Mouse (Mus musculus) ES-Bruce4 (cell line): ENCODE measurements at regions not wholly inside any gene's neighbourhood (a gene's known extent, or its start where the extent isn't known, plus 50 kb on each side); places are given as distances from the start of the nearest gene placed in this dataset.
"Not testable (repeated sequence)": the region's sequence is repeated elsewhere in the genome, so short reads cannot be mapped to it uniquely, and the experiment has no call there.

ENCODE experiments used
- H3K27ac ChIP-seq: 2 replicates; pipeline ENCODE4 v1.5.1; 2012; ENCODE audit warnings: low read length, inconsistent platforms; ENCODE audit not compliant: insufficient read depth
- H3K27me3 ChIP-seq: 2 replicates; pipeline ENCODE4 v1.6.1; 2012; ENCODE audit warnings: mild to moderate bottlenecking, low read length, inconsistent platforms; ENCODE audit not compliant: control insufficient read depth, poor library complexity, insufficient read depth, severe bottlenecking
- H3K36me3 ChIP-seq: 2 replicates; pipeline ENCODE4 v1.6.1; 2012; ENCODE audit warnings: inconsistent platforms, mild to moderate bottlenecking, low read length, moderate library complexity; ENCODE audit not compliant: control insufficient read depth, poor library complexity, insufficient read depth, severe bottlenecking
- H3K4me1 ChIP-seq: one replicate; pipeline ENCODE4 v1.8.1; 2011; ENCODE audit warnings: low read length; ENCODE audit not compliant: control insufficient read depth, insufficient read depth
- H3K4me3 ChIP-seq: 2 replicates; pipeline ENCODE4 v1.5.1; 2011; ENCODE audit warnings: low read depth, mild to moderate bottlenecking, low read length
- H3K9ac ChIP-seq: 2 replicates; pipeline ENCODE4 v1.6.1; 2012; ENCODE audit warnings: low read depth, mild to moderate bottlenecking, inconsistent platforms; ENCODE audit not compliant: poor library complexity, severe bottlenecking
- H3K9me3 ChIP-seq: replicated peaks from 2 replicates; pipeline ENCODE4 v1.6.1; 2012; ENCODE audit warnings: mild to moderate bottlenecking, low read length, inconsistent platforms; ENCODE audit not compliant: control insufficient read depth, poor library complexity, insufficient read depth, severe bottlenecking
- CTCF ChIP-seq: IDR thresholded peaks from one replicate; pipeline ENCODE4 v1.8.1; 2011; ENCODE audit warnings: low read depth, low read length
- EP300 ChIP-seq: IDR thresholded peaks from 2 replicates; pipeline ENCODE4 v1.6.1; 2011; ENCODE audit warnings: low read depth, low read length; ENCODE audit not compliant: insufficient read depth
- POLR2A ChIP-seq: IDR thresholded peaks from one replicate; pipeline ENCODE4 v1.8.1; 2011; ENCODE audit warnings: low read length; ENCODE audit not compliant: insufficient read depth

GRCm38 (mm10) chr17:4889577-4889976, 104.6 kb upstream of the Arid1b start:
- Histone ChIP-seq H3K27me3 (no peaks in the 10 kb centered on the region), H3K36me3 (no peaks in the 10 kb centered on the region), H3K4me3 (no peak overlapping the region), H3K27ac (no peak overlapping the region), H3K4me1 (no peaks in the 10 kb centered on the region), H3K9me3 (no peaks in the 10 kb centered on the region), H3K9ac (no peak overlapping the region)
- TF ChIP-seq EP300 (no peak), CTCF (no peak), POLR2A (no peak)

- Histone ChIP-seq H3K9ac (no peak overlapping the region), H3K4me3 (no peak overlapping the region), H3K36me3 (no peaks in the 10 kb centered on the region), H3K4me1 (no peaks in the 10 kb centered on the region), H3K27me3 (no peaks in the 10 kb centered on the region), H3K9me3 (no peaks in the 10 kb centered on the region), H3K27ac (no peak overlapping the region)
- TF ChIP-seq POLR2A (no peak), EP300 (no peak), CTCF (no peak)
Observed at GRCm38 (mm10) chr17:4890131-4890530, 104.0 kb upstream of the Arid1b start.

- TF ChIP-seq CTCF, result no peak
- TF ChIP-seq EP300, result no peak
- no peak for TF ChIP-seq POLR2A
- H3K9ac ChIP-seq, result no peak overlapping the region
- no peaks in the 10 kb centered on the region for H3K9me3 ChIP-seq
- no peak overlapping the region for H3K4me3 ChIP-seq
- H3K27ac ChIP-seq, result no peak overlapping the region
- H3K4me1 ChIP-seq, result no peaks in the 10 kb centered on the region
- H3K36me3 ChIP-seq, result no peaks in the 10 kb centered on the region
- H3K27me3 ChIP-seq, result no peaks in the 10 kb centered on the region
Observed at GRCm38 (mm10) chr17:4891576-4891975, 102.6 kb upstream of the Arid1b start.

GRCm38 (mm10) chr17:4894756-4895330, 99.3 kb upstream of the Arid1b start:
- not testable (repeated sequence) for H3K36me3 ChIP-seq, H3K27me3 ChIP-seq, H3K4me1 ChIP-seq, H3K9ac ChIP-seq, H3K4me3 ChIP-seq, H3K27ac ChIP-seq, H3K9me3 ChIP-seq

GRCm38 (mm10) chr17:4903129-4903528, 91.0 kb upstream of the Arid1b start:
- Histone ChIP-seq H3K4me1 (no peaks in the 10 kb centered on the region), H3K27ac (no peak overlapping the region), H3K9ac (no peak overlapping the region), H3K4me3 (no peak overlapping the region), H3K36me3 (no peaks in the 10 kb centered on the region), H3K9me3 (no peaks in the 10 kb centered on the region), H3K27me3 (no peaks in the 10 kb centered on the region)
- TF ChIP-seq POLR2A (no peak), CTCF (no peak)

- Histone ChIP-seq H3K4me3 (no peak overlapping the region), H3K27me3 (no peaks in the 10 kb centered on the region), H3K4me1 (no peaks in the 10 kb centered on the region), H3K9ac (no peak overlapping the region), H3K36me3 (no peaks in the 10 kb centered on the region), H3K27ac (no peak overlapping the region), H3K9me3 (no peaks in the 10 kb centered on the region)
- no peak for TF ChIP-seq CTCF
- no peak for TF ChIP-seq POLR2A
- no peak for TF ChIP-seq EP300
Observed at GRCm38 (mm10) chr17:4906504-4906903, 87.6 kb upstream of the Arid1b start.
